In the genomic region with DNA sequence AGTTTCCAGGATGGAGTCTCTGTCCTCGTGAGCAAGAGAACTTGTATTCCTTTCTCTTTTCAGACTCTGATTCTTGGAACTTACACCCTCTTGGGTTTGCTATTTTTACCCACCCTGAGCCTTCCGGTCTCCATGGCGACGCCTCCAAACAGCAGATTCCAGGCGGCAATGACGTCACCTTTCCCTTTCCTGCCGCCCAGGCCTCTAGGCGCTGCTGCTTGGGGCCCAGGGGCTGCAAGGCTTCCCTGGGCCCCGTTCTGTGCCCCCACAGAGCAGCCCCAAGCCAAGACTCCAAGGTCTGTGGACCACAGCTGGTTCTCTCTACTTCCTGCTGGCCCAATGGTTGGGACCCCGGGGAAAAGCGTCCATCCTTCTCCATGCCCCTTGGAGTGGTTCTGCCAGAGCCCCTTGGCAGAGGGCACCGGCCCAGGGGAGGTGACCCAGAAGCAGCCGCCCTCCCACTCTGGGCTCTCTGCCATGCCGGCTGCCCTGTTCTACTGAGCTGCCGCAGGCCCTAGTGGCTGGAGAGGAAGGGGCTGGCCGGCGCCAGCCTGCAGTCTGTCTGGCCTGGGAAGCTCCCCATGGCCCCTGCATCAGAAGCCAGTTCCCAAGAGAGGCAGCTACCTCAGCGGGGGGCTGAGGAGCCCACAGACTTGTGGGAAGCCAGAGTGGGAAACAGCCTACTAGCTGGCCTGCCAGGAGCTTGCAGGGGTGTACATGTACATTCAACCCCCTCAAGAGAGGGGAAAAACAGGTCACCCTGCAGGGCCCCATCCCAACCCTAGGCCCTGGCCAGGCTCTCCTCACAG, we compare ENCODE assay signal across 8 mouse cellular contexts. TPM values are rescaled to one million over a fixed set of nuclear protein-coding genes. Genes with fewer than 3 reads are reported as not detected.
DNase-seq lines count a peak whose midpoint lies in the region; ATAC-seq and TF ChIP-seq lines count a peak whose summit lies in the region.

No protein-coding gene starts in this region.

- intact Hi-C loops in heart, postnatal 25 days (cut with DNase I) = loop anchor here (1.0 kb wide), 1 partner anchor 13 kb away; no protein-coding TSS in a partner anchor

- peak; percentile 23; the same call in 1 of the 2 replicates for TF ChIP-seq CTCF in forebrain, postnatal 0 days (IDR thresholded peaks at IDR 0.05; ENCODE audit: low read depth)
- no peak for TF ChIP-seq CTCF in liver, embryonic 14.5 days (IDR thresholded peaks at IDR 0.05; ENCODE audit: low read depth)

- H3K27me3 ChIP-seq in forebrain, postnatal 0 days (ENCODE audit: insufficient read depth, low read length) = no peaks in the 10 kb centered on the region
- no peaks in the 10 kb centered on the region for H3K27me3 ChIP-seq in liver, embryonic 14.5 days (ENCODE audit: control insufficient read depth, insufficient read depth, low read length)
- no peaks in the 10 kb centered on the region for H3K27me3 ChIP-seq in neural tube, embryonic 11.5 days (ENCODE audit: control insufficient read depth, insufficient read depth, low read length)

- H3K27ac ChIP-seq in forebrain, postnatal 0 days (ENCODE audit: low read depth, low read length) = peak overlapping the region; percentile 95
- peak overlapping the region; percentile 18; the same call in 1 of the 2 replicates for H3K27ac ChIP-seq in liver, embryonic 14.5 days
- peak overlapping the region; percentile 84 for H3K27ac ChIP-seq in neural tube, embryonic 11.5 days (ENCODE audit: low read depth, low read length)

- H3K4me1 ChIP-seq in forebrain, postnatal 0 days (ENCODE audit: insufficient read depth) = peaks cover 29% of the 10 kb centered on the region
- H3K4me1 ChIP-seq in liver, embryonic 14.5 days (replicated peaks; ENCODE audit: control insufficient read depth in 2 of 2, insufficient read depth in 2 of 2, low read length in 1 of 2) = peaks cover 0 to 20% of the 10 kb centered on the region in 2 experiments; a peak in 2 of 4 replicates
- peaks cover 24% of the 10 kb centered on the region for H3K4me1 ChIP-seq in neural tube, embryonic 11.5 days (ENCODE audit: control insufficient read depth, insufficient read depth, low read length)

- H3K36me3 ChIP-seq in forebrain, postnatal 0 days (ENCODE audit: insufficient read depth) = no peaks in the 10 kb centered on the region
- no peaks in the 10 kb centered on the region for H3K36me3 ChIP-seq in liver, embryonic 14.5 days (replicated peaks; ENCODE audit: control insufficient read depth, insufficient read depth, low read depth)
- no peaks in the 10 kb centered on the region for H3K36me3 ChIP-seq in neural tube, embryonic 11.5 days (ENCODE audit: control insufficient read depth, insufficient read depth, low read length)

- peak; percentile 94 for DNase-seq in MN1 (ENCODE audit: low spot score)
- peak; percentile 82 to 85 for DNase-seq in cerebellum, adult 18-20 months
- peak; percentile 96 for DNase-seq in forebrain, postnatal 0 days
- peak; percentile 93 for DNase-seq in heart, postnatal 25 days (ENCODE audit: low spot score)
- peak; percentile 92 to 95 for DNase-seq in kidney, postnatal 4 days
- no peak for DNase-seq in liver, embryonic 14.5 days (ENCODE audit: low read depth in 3 of 3, low spot score in 3 of 3)
- DNase-seq in neural tube, embryonic 11.5 days (ENCODE audit: low spot score) = peak; percentile 84
- DNase-seq in thymus, postnatal 36 days = peak; percentile 51 to 68

- no peaks in the 10 kb centered on the region for H3K9me3 ChIP-seq in forebrain, postnatal 0 days (ENCODE audit: low read length)
- H3K9me3 ChIP-seq in liver, embryonic 14.5 days (ENCODE audit: control insufficient read depth, low read length) = no peaks in the 10 kb centered on the region
- no peaks in the 10 kb centered on the region for H3K9me3 ChIP-seq in neural tube, embryonic 11.5 days (ENCODE audit: control insufficient read depth, low read length)

- H3K9ac ChIP-seq in forebrain, postnatal 0 days = peak overlapping the region; percentile 53
- H3K9ac ChIP-seq in liver, embryonic 14.5 days (replicated peaks) = no peak overlapping the region; the same call in 1 of the 2 replicates
- H3K9ac ChIP-seq in neural tube, embryonic 11.5 days (ENCODE audit: low read length) = peak overlapping the region; percentile 54

- H3K4me2 ChIP-seq in forebrain, postnatal 0 days (ENCODE audit: low read depth) = peak overlapping the region; percentile 34
- peak overlapping the region; percentile 21; the same call in 1 of the 2 replicates for H3K4me2 ChIP-seq in liver, embryonic 14.5 days (ENCODE audit: low read depth)
- peak overlapping the region; percentile 27 for H3K4me2 ChIP-seq in neural tube, embryonic 11.5 days (ENCODE audit: low read depth)

- no peak overlapping the region for H3K4me3 ChIP-seq in forebrain, postnatal 0 days (ENCODE audit: low read depth, low read length)
- no peak overlapping the region for H3K4me3 ChIP-seq in liver, embryonic 14.5 days (ENCODE audit: insufficient read depth in 1 of 2, low read depth in 2 of 2, low read length in 2 of 2)
- H3K4me3 ChIP-seq in neural tube, embryonic 11.5 days (ENCODE audit: low read depth, low read length) = no peak overlapping the region

- TF ChIP-seq EP300 in liver, embryonic 14.5 days (IDR thresholded peaks at IDR 0.05; ENCODE audit: low read depth) = no peak

- WGBS in forebrain, postnatal 0 days = 4% methylated on average over 18 of the region's 18 CpGs
- 9% methylated on average over 18 of the region's 18 CpGs for WGBS in liver, embryonic 14.5 days (ENCODE audit: insufficient replicate concordance)
- WGBS in neural tube, embryonic 11.5 days = 32% methylated on average over 18 of the region's 18 CpGs

- peak; percentile 95 for ATAC-seq in forebrain, postnatal 0 days
- ATAC-seq in liver, embryonic 14.5 days (ENCODE audit: insufficient read depth) = peak; percentile 55
- peak; percentile 69 for ATAC-seq in neural tube, embryonic 11.5 days (ENCODE audit: insufficient read depth, low FRiP score, low TSS enrichment)

RNA-seq across cellular contexts. Expression of a gene that starts 13.1 kb away (rescaled TPM):
- total RNA-seq in forebrain, postnatal 0 days (2014; rRNA removed) = 66.9 and 68.7 TPM in 2 replicates
- polyA plus RNA-seq in forebrain, postnatal 0 days (2015; fragmentation: Nextera tagmentation; extraction: Ambion mirVana) = 11.7 and 12.2 TPM in 2 replicates
- total RNA-seq in heart, postnatal 25 days (2021) = 10 to 100 TPM; 55.0 to 63.9 TPM
- 4.3 and 4.5 TPM in 2 replicates for polyA plus RNA-seq in liver, embryonic 14.5 days (2012; rRNA removed)
- polyA plus RNA-seq in liver, embryonic 14.5 days (2014; fragmentation: Nextera tagmentation; extraction: Ambion mirVana) = 2.4 and 2.8 TPM in 2 replicates
- 15.1 and 16.6 TPM in 2 replicates for polyA plus RNA-seq in neural tube, embryonic 11.5 days (2014; fragmentation: Nextera tagmentation; extraction: Ambion mirVana)

RNA-seq across cellular contexts. Expression of a gene that starts 14.1 kb away (rescaled TPM):
- total RNA-seq in forebrain, postnatal 0 days (2014; rRNA removed) = 48.7 and 51.8 TPM in 2 replicates
- 59.9 and 60.7 TPM in 2 replicates for polyA plus RNA-seq in forebrain, postnatal 0 days (2015; fragmentation: Nextera tagmentation; extraction: Ambion mirVana)
- total RNA-seq in heart, postnatal 25 days (2021) = 10 to 100 TPM; 13.5 to 15.5 TPM
- polyA plus RNA-seq in liver, embryonic 14.5 days (2012; rRNA removed) = 12.2 and 12.8 TPM in 2 replicates
- 14.8 and 20.5 TPM in 2 replicates for polyA plus RNA-seq in liver, embryonic 14.5 days (2014; fragmentation: Nextera tagmentation; extraction: Ambion mirVana)
- 96.6 and 98.1 TPM in 2 replicates for polyA plus RNA-seq in neural tube, embryonic 11.5 days (2014; fragmentation: Nextera tagmentation; extraction: Ambion mirVana)

Comparison
In these comparisons a context has a peak if more than half of its experiments do, and no peak if none do; other contexts are left out.
1. DNase-seq: peak in MN1 (single experiment), cerebellum, adult 18-20 months (2 of 2), forebrain, postnatal 0 days (single experiment), heart, postnatal 25 days (single experiment), kidney, postnatal 4 days (2 of 2), neural tube, embryonic 11.5 days (single experiment) and thymus, postnatal 36 days (2 of 2); none in liver, embryonic 14.5 days (0 of 3).
2. H3K27ac ChIP-seq: peak in every context shown above with its lines; median percentile 95 in forebrain, postnatal 0 days; 84 in neural tube, embryonic 11.5 days; 18 in liver, embryonic 14.5 days.
3. Peak in every context shown above with its lines, with median percentiles within 50 percentile points of each other: ATAC-seq and H3K4me2 ChIP-seq.